32 mouse cellular contexts compared by ENCODE assay signal in the genomic region with DNA sequence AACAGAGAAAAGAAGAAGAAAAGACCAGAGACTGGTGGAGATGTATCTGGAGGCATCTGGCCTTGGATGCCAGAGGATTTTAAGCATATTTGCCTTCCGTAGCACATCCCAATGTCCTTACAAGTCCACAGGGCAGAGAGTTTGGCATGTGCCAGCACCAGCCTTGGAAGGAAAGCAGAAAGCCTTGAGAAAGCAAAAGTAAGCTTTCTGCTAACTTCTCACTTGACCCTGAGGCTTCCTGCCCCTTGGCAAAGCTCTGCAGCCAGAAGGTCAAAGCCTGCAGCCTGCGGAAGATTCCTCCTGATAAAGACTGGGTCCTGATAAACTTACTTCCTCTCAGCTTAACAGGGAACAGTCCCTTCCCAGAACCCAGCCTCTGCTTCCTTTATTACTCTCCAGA.
DNase-seq lines count a peak whose midpoint lies in the region; ATAC-seq and TF ChIP-seq lines count a peak whose summit lies in the region.
"Had no signal": no experiment of that assay in that cellular context is flagged by ENCODE, and none has a peak within 500 bp of the region (broad histone marks: within the 10 kb centered on the region; RNA-seq: fewer than 3 reads in every experiment).

No protein-coding gene starts in this region.

- TF ChIP-seq POLR2A in heart, adult 2 months (IDR thresholded peaks at IDR 0.05; ENCODE audit: insufficient read depth, low read depth, low read length) = no peak

- H3K4me3 ChIP-seq in heart, embryonic 12.5 days = no peak overlapping the region
- no peak overlapping the region for H3K4me3 ChIP-seq in heart, adult 2 months
- H3K4me3 ChIP-seq in kidney, embryonic 14.5 days (ENCODE audit: low read length) = no peak overlapping the region
- H3K4me3 ChIP-seq: layer of hippocampus, adult 2 months; limb, embryonic 13.5 days; liver, embryonic 13.5 days; megakaryocyte, embryonic 14.5 days; midbrain, embryonic 12.5 days; myocyte; neural tube, embryonic 12.5 days had no signal

- no peak overlapping the region for H3K27ac ChIP-seq in heart, embryonic 12.5 days (ENCODE audit: poor library complexity, severe bottlenecking)
- no peak overlapping the region for H3K27ac ChIP-seq in heart, adult 2 months
- no peak overlapping the region for H3K27ac ChIP-seq in kidney, embryonic 14.5 days (ENCODE audit: low read depth, low read length)
- H3K27ac ChIP-seq: hindbrain, embryonic 14.5 days; layer of hippocampus, adult 2 months; limb, embryonic 13.5 days; liver, embryonic 13.5 days; midbrain, embryonic 12.5 days; neural tube, embryonic 12.5 days had no signal

- intact Hi-C loops in heart, adult 2 months (cut with DNase I) = no loop called here

- TF ChIP-seq EP300 in heart, adult 2 months (IDR thresholded peaks at IDR 0.05; ENCODE audit: insufficient read depth, low read depth, low read length) = no peak

- 44% methylated on average over 2 of the region's 2 CpGs for WGBS in heart, embryonic 12.5 days
- 52% methylated on average over 2 of the region's 2 CpGs for WGBS in heart, adult 2 months
- 77% methylated on average over 2 of the region's 2 CpGs for WGBS in kidney, embryonic 14.5 days

- no peak overlapping the region for H3K4me2 ChIP-seq in heart, embryonic 12.5 days
- no peak overlapping the region for H3K4me2 ChIP-seq in kidney, embryonic 14.5 days (replicated peaks; ENCODE audit: low read depth, low read length)
- H3K4me2 ChIP-seq: heart, embryonic 11.5 days; hindbrain, embryonic 14.5 days; limb, embryonic 13.5 days; liver, embryonic 13.5 days; midbrain, embryonic 12.5 days; neural tube, embryonic 12.5 days had no signal

- no peak for DNase-seq in heart, adult 2 months
- DNase-seq in kidney, postnatal 25 days = peak; percentile 26 to 49
- DNase-seq in testis, postnatal 14 days (ENCODE audit: low spot score) = peak; percentile 48
- no peak for DNase-seq in testis, postnatal 10 days (ENCODE audit: low spot score)
- DNase-seq in yolk sac, embryonic 10.5 days (ENCODE audit: low spot score) = peak; percentile 49
- DNase-seq in thymus, postnatal 14 days = no peak
- DNase-seq: cerebellum, adult 11 months; cerebellum, adult 9-10 months; cerebellum, postnatal 36 days; gastrocnemius, postnatal 25 days; heart, adult 11 months; liver, embryonic 13.5 days; lung, adult 18-20 months; lung, postnatal 4 days; right cerebral cortex, postnatal 25 days; spleen, adult 18-20 months; thymus, adult 2 months; thymus, postnatal 4 days had no signal

- no peak for TF ChIP-seq CTCF in heart, adult 2 months (IDR thresholded peaks at IDR 0.05)

- peaks cover 8% of the 10 kb centered on the region; the same call in 1 of the 2 replicates for H3K4me1 ChIP-seq in heart, embryonic 12.5 days (replicated peaks)
- H3K4me1 ChIP-seq in heart, adult 2 months (ENCODE audit: control insufficient read depth, insufficient read depth, low read length) = no peaks in the 10 kb centered on the region
- no peaks in the 10 kb centered on the region for H3K4me1 ChIP-seq in kidney, embryonic 14.5 days (ENCODE audit: control insufficient read depth, insufficient read depth, low read length)
- H3K4me1 ChIP-seq: liver, embryonic 13.5 days; megakaryocyte, embryonic 14.5 days; neural tube, embryonic 12.5 days had no signal

- no peaks in the 10 kb centered on the region for H3K9me3 ChIP-seq in heart, embryonic 12.5 days (replicated peaks)
- no peaks in the 10 kb centered on the region for H3K9me3 ChIP-seq in kidney, embryonic 14.5 days (ENCODE audit: control insufficient read depth, low read length)
- H3K9me3 ChIP-seq: limb, embryonic 13.5 days; liver, embryonic 13.5 days; midbrain, embryonic 12.5 days; neural tube, embryonic 12.5 days had no signal

- ATAC-seq in heart, embryonic 12.5 days (ENCODE audit: insufficient number of reproducible peaks, low FRiP score) = peak; percentile 39; the same call in 1 of the 2 replicates
- ATAC-seq in kidney, embryonic 14.5 days (ENCODE audit: low FRiP score, low TSS enrichment) = no peak
- ATAC-seq: forebrain, embryonic 14.5 days; inflammation-experienced regulatory T-cells, adult 6 months; lung, postnatal 0 days had no signal

- no peaks in the 10 kb centered on the region for H3K36me3 ChIP-seq in heart, embryonic 12.5 days
- H3K36me3 ChIP-seq in heart, adult 2 months (ENCODE audit: control insufficient read depth, insufficient read depth, low read length) = no peaks in the 10 kb centered on the region
- H3K36me3 ChIP-seq in kidney, embryonic 14.5 days (ENCODE audit: control insufficient read depth, insufficient read depth, low read length) = no peaks in the 10 kb centered on the region
- H3K36me3 ChIP-seq: G1E; limb, embryonic 13.5 days; liver, embryonic 13.5 days; midbrain, embryonic 12.5 days; neural tube, embryonic 12.5 days had no signal

- H3K79me2 ChIP-seq in heart, adult 2 months (replicated peaks; ENCODE audit: control insufficient read depth, insufficient read depth, low read length) = no peaks in the 10 kb centered on the region

- no peak overlapping the region for H3K9ac ChIP-seq in heart, embryonic 12.5 days
- H3K9ac ChIP-seq in heart, adult 2 months (ENCODE audit: low read depth, low read length) = no peak overlapping the region
- no peak overlapping the region for H3K9ac ChIP-seq in kidney, embryonic 14.5 days (ENCODE audit: low read depth, low read length)
- H3K9ac ChIP-seq: hindbrain, embryonic 14.5 days; limb, embryonic 13.5 days; liver, embryonic 13.5 days; midbrain, embryonic 12.5 days; neural tube, embryonic 12.5 days had no signal

- H3K27me3 ChIP-seq in heart, embryonic 12.5 days (replicated peaks) = 0 out of 2 replicates have a peak, but pooled peaks cover 6% of the 10 kb centered on the region
- H3K27me3 ChIP-seq in heart, adult 2 months (ENCODE audit: control insufficient read depth, insufficient read depth, low read length) = no peaks in the 10 kb centered on the region
- H3K27me3 ChIP-seq in kidney, embryonic 14.5 days (ENCODE audit: control insufficient read depth, insufficient read depth, low read length) = no peaks in the 10 kb centered on the region
- H3K27me3 ChIP-seq: liver, embryonic 13.5 days; megakaryocyte, embryonic 14.5 days; neural tube, embryonic 12.5 days had no signal

Comparison
In these comparisons a context has a peak if more than half of its experiments do, and no peak if none do; other contexts are left out.
1. DNase-seq: peak in kidney, postnatal 25 days (2 of 2), testis, postnatal 14 days (single experiment) and yolk sac, embryonic 10.5 days (single experiment); none in heart, adult 2 months (0 of 2), testis, postnatal 10 days (single experiment) and thymus, postnatal 14 days (single experiment).